ENCODE assay signal across 8 mouse cellular contexts in genomic region chr5:25760410-25760832, GRCm38 (mm10). TPM values are rescaled to one million over a fixed set of nuclear protein-coding genes. Genes with fewer than 3 reads are reported as not detected.
DNase-seq lines count a peak whose midpoint lies in the region; ATAC-seq lines count a peak whose summit lies in the region.

No protein-coding gene starts in this region.

- DNase-seq in kidney, adult 9 months, result no peak
- peak; percentile 14 for DNase-seq in MN1 (ENCODE audit: low spot score)
- DNase-seq in left cerebral cortex, postnatal 14 days (ENCODE audit: low spot score in 2 of 2), result peak; percentile 55 to 73
- DNase-seq in testis, postnatal 10 days (ENCODE audit: low spot score), result peak; percentile 50
- DNase-seq in urinary bladder, postnatal 14 days (ENCODE audit: low spot score), result no peak

- H3K27me3 ChIP-seq in kidney, embryonic 14.5 days (ENCODE audit: control insufficient read depth, insufficient read depth, low read length), result no peaks in the 10 kb centered on the region
- no peaks in the 10 kb centered on the region; the same call in 1 of the 2 replicates for H3K27me3 ChIP-seq in forebrain, embryonic 12.5 days
- H3K27me3 ChIP-seq in midbrain, embryonic 13.5 days, result peaks cover 3% of the 10 kb centered on the region; the same call in 1 of the 2 replicates

- intact Hi-C loops in left cerebral cortex, postnatal 14 days (cut with DNase I), result loop anchor here (2.0 to 5.0 kb wide), 3 partner anchors 14 to 72 kb away; no protein-coding TSS in a partner anchor

- WGBS in kidney, embryonic 14.5 days, result 4% methylated on average over 10 of the region's 10 CpGs
- WGBS in forebrain, embryonic 12.5 days, result 2% methylated on average over 10 of the region's 10 CpGs
- 3% methylated on average over 10 of the region's 10 CpGs for WGBS in midbrain, embryonic 13.5 days

- no peaks in the 10 kb centered on the region for H3K36me3 ChIP-seq in kidney, embryonic 14.5 days (ENCODE audit: control insufficient read depth, insufficient read depth, low read length)
- H3K36me3 ChIP-seq in forebrain, embryonic 12.5 days (replicated peaks), result no peaks in the 10 kb centered on the region
- H3K36me3 ChIP-seq in midbrain, embryonic 13.5 days, result no peaks in the 10 kb centered on the region

- H3K9ac ChIP-seq in kidney, embryonic 14.5 days (ENCODE audit: low read depth, low read length), result peak overlapping the region; percentile 69; the same call in 1 of the 2 replicates
- peak overlapping the region; percentile 80 for H3K9ac ChIP-seq in forebrain, embryonic 12.5 days
- peak overlapping the region; percentile 80 for H3K9ac ChIP-seq in midbrain, embryonic 13.5 days (replicated peaks)

- H3K27ac ChIP-seq in kidney, embryonic 14.5 days (ENCODE audit: low read depth, low read length), result no peak overlapping the region
- H3K27ac ChIP-seq in forebrain, embryonic 12.5 days, result no peak overlapping the region
- H3K27ac ChIP-seq in midbrain, embryonic 13.5 days, result no peak overlapping the region

- H3K4me2 ChIP-seq in kidney, embryonic 14.5 days (replicated peaks; ENCODE audit: low read depth, low read length), result peak overlapping the region; percentile 98
- H3K4me2 ChIP-seq in forebrain, embryonic 12.5 days, result peak overlapping the region; percentile 92
- peak overlapping the region; percentile 86 for H3K4me2 ChIP-seq in midbrain, embryonic 13.5 days (replicated peaks)

- H3K4me1 ChIP-seq in kidney, embryonic 14.5 days (ENCODE audit: control insufficient read depth, insufficient read depth, low read length), result 0 out of 2 replicates have a peak, but pooled peaks cover 3% of the 10 kb centered on the region
- peaks cover 11% of the 10 kb centered on the region for H3K4me1 ChIP-seq in forebrain, embryonic 12.5 days
- peaks cover 15% of the 10 kb centered on the region for H3K4me1 ChIP-seq in midbrain, embryonic 13.5 days (replicated peaks)

- H3K9me3 ChIP-seq in kidney, embryonic 14.5 days (ENCODE audit: control insufficient read depth, low read length), result no peaks in the 10 kb centered on the region
- H3K9me3 ChIP-seq in forebrain, embryonic 12.5 days, result no peaks in the 10 kb centered on the region
- H3K9me3 ChIP-seq in midbrain, embryonic 13.5 days, result no peaks in the 10 kb centered on the region

- peak; percentile 36; the same call in 1 of the 2 replicates for ATAC-seq in kidney, embryonic 14.5 days (ENCODE audit: low FRiP score, low TSS enrichment)
- peak; percentile 37 for ATAC-seq in forebrain, embryonic 12.5 days (ENCODE audit: low FRiP score)
- ATAC-seq in midbrain, embryonic 13.5 days, result peak; percentile 34

- H3K4me3 ChIP-seq in kidney, embryonic 14.5 days (ENCODE audit: low read length), result peak overlapping the region; percentile 73
- peak overlapping the region; percentile 84 for H3K4me3 ChIP-seq in forebrain, embryonic 12.5 days (replicated peaks)
- peak overlapping the region; percentile 84 for H3K4me3 ChIP-seq in midbrain, embryonic 13.5 days (replicated peaks)

RNA-seq across cellular contexts. Expression of gene Actr3b, which starts 0.6 kb away (rescaled TPM):
- polyA plus RNA-seq in kidney, embryonic 14.5 days (2014; fragmentation: Nextera tagmentation; extraction: Ambion mirVana), result 5.0 and 5.7 TPM in 2 replicates
- 19.5 and 20.2 TPM in 2 replicates for polyA plus RNA-seq in forebrain, embryonic 12.5 days (2016; fragmentation: Nextera tagmentation; extraction: Ambion mirVana)
- total RNA-seq in left cerebral cortex, postnatal 14 days (2021), result 100 to 1,000 TPM; 191 to 211 TPM
- polyA plus RNA-seq in midbrain, embryonic 13.5 days (2015; fragmentation: Nextera tagmentation; extraction: Ambion mirVana), result 13.6 and 15.2 TPM in 2 replicates

RNA-seq across cellular contexts. Expression of gene Xrcc2, which starts 54.8 kb away (rescaled TPM):
- 8.4 and 10.6 TPM in 2 replicates for polyA plus RNA-seq in kidney, embryonic 14.5 days (2014; fragmentation: Nextera tagmentation; extraction: Ambion mirVana)
- polyA plus RNA-seq in forebrain, embryonic 12.5 days (2016; fragmentation: Nextera tagmentation; extraction: Ambion mirVana), result 14.0 and 18.1 TPM in 2 replicates
- total RNA-seq in left cerebral cortex, postnatal 14 days (2021), result 1 to 10 TPM; 4.6 to 5.6 TPM
- polyA plus RNA-seq in midbrain, embryonic 13.5 days (2015; fragmentation: Nextera tagmentation; extraction: Ambion mirVana), result 5.1 and 6.3 TPM in 2 replicates

Comparison
In these comparisons a context has a peak if more than half of its experiments do, and no peak if none do; other contexts are left out.
1. DNase-seq: peak in MN1 (single experiment), left cerebral cortex, postnatal 14 days (2 of 2) and testis, postnatal 10 days (single experiment); none in kidney, adult 9 months (single experiment) and urinary bladder, postnatal 14 days (single experiment).
2. Peak in every context shown above with its lines, with median percentiles within 50 percentile points of each other: ATAC-seq, H3K4me2 ChIP-seq, H3K4me3 ChIP-seq and H3K9ac ChIP-seq.